Mouse (Mus musculus) limb, embryonic 14.5 days (tissue): Measurements from ENCODE around the gene Acer1. TPM values are rescaled to one million over a fixed set of nuclear protein-coding genes. Genes with fewer than 3 reads are reported as not detected.
A peak's percentile ranks its signal among the peaks of the same experiment; 100 is the strongest.

Experiments used
- ATAC-seq: fragments of 200-750 bp; cut with Nextera tagmentation; 2 replicates; pipeline ENCODE4 v1.8.0; 2017; ENCODE audit warnings: low read depth, moderate number of reproducible peaks, moderate TSS enrichment; ENCODE audit not compliant: low FRiP score
- DNase-seq: peaks from one replicate; pipeline ENCODE4 v3.0.0-alpha.2; 2015; ENCODE audit warnings: low spot score
- H3K27ac ChIP-seq: fragments of 300-500 bp; sonication (generic); replicated peaks from 2 replicates; pipeline ENCODE4 v1.5.1; 2014; ENCODE audit warnings: low read depth, mild to moderate bottlenecking, low read length, moderate library complexity, mixed read lengths
- H3K27me3 ChIP-seq: fragments of 300-500 bp; sonication (generic); 2 replicates; pipeline ENCODE4 v1.6.1; 2014; ENCODE audit warnings: low read length, mixed read lengths; ENCODE audit not compliant: control insufficient read depth, insufficient read depth
- H3K36me3 ChIP-seq: fragments of 300-500 bp; sonication (generic); 2 replicates; pipeline ENCODE4 v1.6.1; 2014; ENCODE audit warnings: mild to moderate bottlenecking, low read length, moderate library complexity, mixed read lengths; ENCODE audit not compliant: control insufficient read depth, insufficient read depth
- H3K4me1 ChIP-seq: fragments of 300-500 bp; sonication (generic); 2 replicates; pipeline ENCODE4 v1.6.1; 2014; ENCODE audit warnings: antibody characterized with exemption, low read length, mixed read lengths; ENCODE audit not compliant: control insufficient read depth, insufficient read depth
- H3K4me2 ChIP-seq: fragments of 300-500 bp; sonication (generic); replicated peaks from 2 replicates; pipeline ENCODE4 v1.6.1; 2014; ENCODE audit warnings: low read depth, mild to moderate bottlenecking, low read length, moderate library complexity; ENCODE audit not compliant: severe bottlenecking
- H3K4me3 ChIP-seq: fragments of 300-500 bp; sonication (generic); replicated peaks from 2 replicates; pipeline ENCODE4 v1.5.1; 2014; ENCODE audit warnings: low read length
- H3K9ac ChIP-seq: fragments of 300-500 bp; sonication (generic); 2 replicates; pipeline ENCODE4 v1.6.1; 2014; ENCODE audit warnings: mild to moderate bottlenecking, low read depth, low read length, moderate library complexity; ENCODE audit not compliant: severe bottlenecking
- H3K9me3 ChIP-seq: fragments of 300-500 bp; sonication (generic); 2 replicates; pipeline ENCODE4 v1.6.1; 2016; ENCODE audit warnings: low read length; ENCODE audit not compliant: control insufficient read depth
- POLR2A ChIP-seq: fragments of 200-500 bp; IDR thresholded peaks from 2 replicates; pipeline ENCODE4 v1.8.0; 2012; ENCODE audit warnings: inconsistent platforms, mild to moderate bottlenecking, moderate library complexity, borderline replicate concordance; ENCODE audit not compliant: insufficient read depth, insufficient read length; ENCODE audit errors: extremely low read depth
- WGBS: fragments of 180-500 bp; shearing (Covaris S2); extraction: QIAGEN DNeasy Blood & Tissue Kit; methylation state at CpG from one replicate; pipeline ENCODE4 v1.1.7; 2014; 5-methylcytosine and 5-hydroxymethylcytosine counted together
- polyA plus RNA-seq, 2 experiments: library from polyadenylated mRNA; depleted of rRNA in 1 of 2; stranded (reverse) in 1 of 2; unstranded in 1 of 2; fragments of >200 nt; fragmentation: Nextera tagmentation in 1 of 2; extraction: Ambion mirVana in 1 of 2; gene quantifications; 2 replicates each; pipeline versions ENCODE4 v1.2.1 to v1.2.3; 2012 to 2014

Acer1 gene
- polyA plus RNA-seq, 2 experiments = 1.5 to 5.6 TPM

DNA sequence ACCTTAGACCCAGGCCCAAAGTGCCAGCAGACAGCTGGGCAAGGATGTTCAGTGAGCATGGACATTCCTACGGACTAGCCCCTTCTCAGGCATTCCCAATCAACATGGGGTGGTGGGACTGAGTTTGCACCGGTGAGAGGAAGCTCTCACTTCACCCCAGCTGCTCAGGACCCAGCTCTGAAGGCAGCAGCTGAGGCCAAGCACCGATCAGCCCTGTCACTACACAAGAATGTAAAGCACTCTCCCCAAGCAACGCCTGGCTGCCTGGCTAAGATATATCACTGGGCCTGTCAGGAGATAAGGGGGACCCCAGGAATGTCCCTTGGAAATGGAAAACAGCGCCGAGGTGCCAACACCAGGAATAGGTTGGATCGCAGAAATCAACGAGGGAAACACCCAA, 19.3 kb upstream of the Acer1 start:
- Histone ChIP-seq H3K27me3 (no peaks in the 10 kb centered on the region), H3K36me3 (peaks cover 47% of the 10 kb centered on the region), H3K9ac (no peak overlapping the region), H3K4me2 (no peak overlapping the region), H3K27ac (no peak overlapping the region), H3K4me1 (peaks cover 8% of the 10 kb centered on the region; the same call in 1 of the 2 replicates), H3K4me3 (no peak overlapping the region), H3K9me3 (no peaks in the 10 kb centered on the region)
- TF ChIP-seq POLR2A = no peak
- 74% methylated on average over 8 of the region's 8 CpGs for WGBS
- DNase-seq (no peak), ATAC-seq (no peak)

DNA sequence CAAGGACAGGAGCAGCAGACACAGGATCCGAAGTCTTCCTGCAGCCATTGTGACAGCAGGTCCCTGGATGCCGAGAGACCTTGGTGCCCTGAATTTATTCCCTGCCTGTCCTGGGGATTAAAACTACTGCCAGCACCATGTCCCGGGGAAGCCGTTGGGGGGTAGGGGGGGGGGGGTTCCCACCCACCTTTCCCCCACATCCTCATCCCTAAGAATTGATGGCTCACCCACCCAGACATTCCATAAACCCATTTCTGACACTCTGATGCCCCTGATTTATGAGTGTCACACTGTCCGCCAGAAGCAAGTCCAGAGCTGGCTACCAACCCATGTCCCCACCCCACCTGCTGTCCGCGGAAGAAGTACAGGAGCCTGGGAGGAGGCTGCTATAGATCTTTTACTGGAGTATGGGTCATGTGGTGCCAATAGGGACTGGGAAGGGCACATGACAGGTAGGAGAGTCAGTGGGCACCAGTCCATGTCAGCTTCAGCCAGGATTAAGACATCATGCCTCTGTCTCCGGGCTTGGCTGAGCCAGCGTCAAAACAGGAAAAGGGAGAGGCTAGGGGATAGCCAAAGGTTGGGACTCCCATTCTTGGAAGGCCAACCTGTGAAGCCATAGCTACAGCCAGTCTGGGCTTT, 18.2 kb upstream of the Acer1 start, which contains the start of gene Pspn:
Pspn (minus strand) TSS at position 51 of the 642 bp plus-strand sequence.
- Histone ChIP-seq H3K4me3 (no peak within 1 kb of the TSS), H3K9ac (no peak within 1 kb of the TSS), H3K27me3 (no peaks in the 10 kb centered on the region), H3K4me1 (peaks cover 8% of the 10 kb centered on the region; the same call in 1 of the 2 replicates), H3K36me3 (peaks cover 48% of the 10 kb centered on the region), H3K27ac (no peak within 1 kb of the TSS), H3K9me3 (no peaks in the 10 kb centered on the region), H3K4me2 (no peak within 1 kb of the TSS)
- DNase-seq = no peak
- 89% methylated on average over 9 of the region's 9 CpGs for WGBS
- no peak for ATAC-seq
- no peak for TF ChIP-seq POLR2A

DNA sequence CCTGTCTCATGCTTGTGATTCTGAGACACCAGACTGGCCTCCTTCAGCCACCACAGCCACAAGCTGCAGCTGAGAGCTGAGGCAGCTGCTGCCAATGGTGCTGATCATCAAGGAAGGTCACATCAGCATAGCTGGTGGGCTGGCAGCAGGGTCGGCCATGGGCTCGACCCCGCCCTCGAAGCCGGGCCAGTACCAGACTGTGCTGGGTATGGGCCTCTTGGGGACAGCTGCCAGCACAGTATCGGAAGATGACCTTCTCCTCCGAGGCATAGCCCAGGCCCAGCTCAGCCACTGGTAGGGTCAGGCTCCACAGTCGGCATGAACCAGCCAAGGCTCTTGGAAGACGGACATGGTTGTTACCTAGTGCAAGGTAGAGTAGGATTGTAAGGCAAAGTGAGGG, 17.5 kb upstream of the Acer1 start:
- no peak for TF ChIP-seq POLR2A
- Histone ChIP-seq H3K9ac (no peak overlapping the region), H3K27ac (no peak overlapping the region), H3K4me2 (no peak overlapping the region), H3K4me3 (no peak overlapping the region), H3K27me3 (no peaks in the 10 kb centered on the region), H3K4me1 (peaks cover 8% of the 10 kb centered on the region; the same call in 1 of the 2 replicates), H3K9me3 (no peaks in the 10 kb centered on the region), H3K36me3 (peaks cover 49% of the 10 kb centered on the region)
- WGBS = 92% methylated on average over 9 of the region's 9 CpGs
- no peak for DNase-seq
- no peak for ATAC-seq

- no peak for TF ChIP-seq POLR2A
- H3K4me1 ChIP-seq = peaks cover 8% of the 10 kb centered on the region; the same call in 1 of the 2 replicates
- under 1% methylated on average over 38 of the region's 38 CpGs for WGBS
- peaks cover 52% of the 10 kb centered on the region for H3K36me3 ChIP-seq
- peak; percentile 98 for DNase-seq
- ATAC-seq = peak; percentile 98
- peak within 1 kb of the TSS; percentile 81 for H3K4me3 ChIP-seq
- H3K4me2 ChIP-seq = peak within 1 kb of the TSS; percentile 75
- peak within 1 kb of the TSS; percentile 65 for H3K9ac ChIP-seq
- no peaks in the 10 kb centered on the region for H3K9me3 ChIP-seq
- H3K27ac ChIP-seq = no peak within 1 kb of the TSS
- no peaks in the 10 kb centered on the region for H3K27me3 ChIP-seq
These were observed 15.2 kb upstream of the Acer1 start, which contains the start of gene Alkbh7 for GRCm38 (mm10) chr17:56997029-56997667. Gene Alkbh7, plus strand, starts transcription at chr17:56997339.

DNA sequence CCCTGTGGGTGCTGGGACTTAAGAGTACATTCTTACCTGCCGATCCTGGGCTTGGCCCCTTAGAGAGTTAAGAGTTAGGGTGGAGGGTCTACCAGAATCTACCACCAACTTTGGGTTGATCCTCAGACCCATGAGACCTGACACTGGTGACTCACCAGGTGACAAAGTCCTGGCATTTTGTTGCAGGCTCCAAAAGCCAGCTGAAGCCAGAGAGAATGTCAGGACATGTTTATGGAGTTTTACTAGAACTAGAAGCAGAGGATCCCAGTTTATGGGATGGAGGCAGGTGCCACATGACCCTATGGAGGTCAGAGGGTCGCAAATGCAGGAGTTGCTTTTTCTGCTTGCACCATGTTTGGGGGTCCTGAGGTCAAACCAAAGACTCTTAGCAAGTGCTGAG, 14.6 kb upstream of the Acer1 start:
- Histone ChIP-seq H3K9me3 (no peaks in the 10 kb centered on the region), H3K4me3 (no peak overlapping the region), H3K27me3 (no peaks in the 10 kb centered on the region), H3K4me1 (peaks cover 8% of the 10 kb centered on the region; the same call in 1 of the 2 replicates), H3K4me2 (peak overlapping the region; percentile 75; the same call in 1 of the 2 replicates), H3K27ac (no peak overlapping the region), H3K9ac (no peak overlapping the region), H3K36me3 (peaks cover 54% of the 10 kb centered on the region)
- ATAC-seq = no peak
- WGBS = 67% methylated on average over 2 of the region's 2 CpGs
- TF ChIP-seq POLR2A = no peak
- no peak for DNase-seq
